Mouse (Mus musculus): ENCODE data around the gene Pfkfb1.
A peak's percentile ranks its signal among the peaks of the same experiment; 100 is the strongest.

Pfkfb1 gene

DNA sequence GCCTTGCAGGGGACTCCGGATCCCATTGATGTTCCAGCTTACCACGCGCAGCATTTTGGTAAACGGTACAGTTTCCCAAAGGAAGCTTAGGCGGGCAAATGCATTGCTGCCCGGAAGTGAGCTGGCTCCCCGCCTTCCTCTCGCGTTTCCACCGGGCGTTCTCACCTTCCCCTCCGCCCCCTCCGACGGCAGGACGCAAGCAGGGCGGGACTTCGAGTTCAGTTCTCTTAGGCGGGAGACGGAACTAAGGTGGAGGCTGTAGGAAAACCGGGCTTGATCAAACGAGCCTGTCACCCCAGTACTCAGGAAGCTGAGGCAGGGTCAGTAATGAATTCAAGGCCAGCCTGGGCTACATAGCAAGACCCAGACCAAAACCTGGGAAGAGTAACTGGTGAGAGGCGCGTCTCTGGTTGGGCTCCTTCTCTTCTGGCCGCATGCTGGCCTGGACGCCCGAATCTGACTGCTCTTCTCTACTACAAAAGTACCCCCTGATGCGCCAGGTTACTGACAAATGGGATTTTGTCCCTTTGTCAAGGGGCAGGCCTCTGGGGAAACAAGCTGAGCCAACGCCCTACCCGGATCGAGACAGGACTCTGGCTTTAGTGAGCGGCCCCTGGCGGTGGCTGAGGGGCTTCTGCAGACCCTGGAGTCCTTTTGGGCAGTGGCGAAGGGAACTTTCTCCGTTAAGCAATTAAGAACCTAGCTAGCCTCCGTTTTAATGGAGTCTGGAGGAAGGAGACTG lies at the start of gene Pfkfb1:
Pfkfb1 (plus strand) TSS at position 207 of the 742 bp plus-strand sequence.
- DNase-seq (ENCODE audit: low spot score in 2 of 2): peak; percentile 14 to 67

DNA sequence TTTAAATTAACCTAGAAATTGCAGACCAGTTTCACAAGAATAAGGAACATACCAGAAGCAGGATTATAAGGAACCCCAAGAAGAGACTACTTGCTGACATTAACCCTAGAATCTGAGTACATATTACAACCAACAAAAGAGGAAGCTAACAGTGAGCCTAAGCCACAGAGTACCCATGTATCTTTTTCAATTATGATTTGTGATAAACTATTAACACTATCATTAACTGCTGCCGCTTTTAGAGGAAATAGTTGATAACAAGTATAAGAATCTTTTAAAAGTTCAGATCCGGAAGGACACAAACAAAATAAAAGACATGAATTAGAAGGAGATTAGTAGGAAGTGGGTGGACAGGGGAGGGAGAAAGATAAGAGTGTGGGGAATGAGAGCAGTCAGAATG lies 47.9 kb upstream of the Pfkfb1 start:
- DNase-seq (ENCODE audit: low spot score in 2 of 2): no peak

DNA sequence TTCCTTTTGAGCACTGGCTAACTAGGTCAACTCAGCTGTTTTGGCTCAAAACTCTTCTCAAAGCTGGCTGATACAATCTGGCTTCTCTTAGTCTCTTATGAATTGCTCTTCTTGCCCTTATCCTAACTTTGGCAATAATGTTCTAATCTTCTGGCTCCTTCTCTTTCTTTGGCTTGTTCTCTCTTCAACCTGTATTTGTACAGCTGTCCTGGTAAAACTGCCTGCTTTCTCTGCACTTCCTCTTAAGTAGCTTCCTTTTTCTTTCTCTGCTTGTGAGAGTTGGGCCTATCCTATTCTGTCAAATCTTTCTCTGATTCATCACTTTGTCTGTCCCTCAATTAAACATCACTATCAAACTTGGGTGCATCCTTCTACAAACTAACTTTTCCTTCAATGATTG lies 46.3 kb upstream of the Pfkfb1 start:
- no peak for DNase-seq (ENCODE audit: low spot score in 2 of 2)

DNA sequence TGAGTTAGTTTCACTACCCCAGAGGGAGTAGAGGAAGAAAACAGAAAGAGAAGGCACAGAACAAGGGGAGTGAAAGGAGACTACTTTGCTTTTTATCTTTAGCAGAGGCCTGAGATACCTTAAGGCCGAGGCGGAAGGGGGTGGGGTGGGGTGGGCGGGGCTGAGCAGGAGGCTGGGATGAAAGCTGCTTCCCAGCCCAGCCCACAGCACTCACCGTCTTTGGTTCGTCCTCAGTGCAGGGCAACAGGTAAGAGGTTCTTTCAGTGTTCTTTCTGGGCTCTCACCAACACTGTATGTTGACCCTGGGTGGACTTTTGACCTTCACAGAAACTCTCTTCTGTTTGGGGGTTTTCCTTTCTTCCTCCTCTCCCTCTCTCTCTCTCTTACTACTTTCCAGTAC lies 40.8 kb upstream of the Pfkfb1 start, which contains the start of gene Alas2:
Alas2 (plus strand) TSS at position 137 of the 400 bp plus-strand sequence.
- no peak for DNase-seq (ENCODE audit: low spot score in 2 of 2)

DNA sequence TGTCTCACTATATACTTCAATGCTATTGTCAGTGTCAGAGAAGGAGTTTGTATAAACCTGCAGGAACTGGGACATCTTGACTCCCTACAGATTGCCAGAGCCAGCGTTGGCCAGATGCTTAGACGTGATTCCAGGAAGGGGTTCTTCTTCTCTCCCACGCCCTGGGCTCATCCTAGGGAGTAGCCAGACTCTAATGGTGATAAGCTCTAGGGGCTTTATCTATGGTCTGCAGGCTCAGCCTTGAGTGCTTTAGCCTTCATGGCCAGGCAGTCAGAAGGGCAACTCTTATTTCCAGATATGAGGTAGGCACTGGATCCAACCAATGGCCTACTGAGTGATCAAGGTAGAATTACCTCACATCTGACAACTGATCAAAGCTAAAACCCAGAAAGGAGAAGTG lies 38.4 kb upstream of the Pfkfb1 start:
- no peak for DNase-seq (ENCODE audit: low spot score in 2 of 2)

DNA sequence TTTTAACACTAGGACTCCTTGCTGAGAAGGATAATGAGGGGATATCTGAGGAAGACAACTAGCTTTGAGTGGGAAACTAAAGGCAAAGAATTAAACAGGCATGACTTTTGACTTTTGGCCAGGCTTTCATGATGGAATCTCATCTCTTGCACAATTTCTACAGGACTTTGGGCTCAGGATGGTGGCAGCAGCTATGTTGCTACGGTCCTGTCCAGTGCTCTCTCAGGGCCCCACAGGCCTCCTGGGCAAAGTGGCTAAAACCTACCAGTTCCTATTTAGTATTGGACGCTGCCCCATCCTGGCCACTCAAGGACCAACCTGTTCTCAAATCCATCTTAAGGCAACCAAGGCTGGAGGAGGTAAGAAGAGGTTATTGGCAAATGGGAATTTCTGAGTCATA lies 36.0 kb upstream of the Pfkfb1 start:
- DNase-seq (ENCODE audit: low spot score in 2 of 2): no peak

DNA sequence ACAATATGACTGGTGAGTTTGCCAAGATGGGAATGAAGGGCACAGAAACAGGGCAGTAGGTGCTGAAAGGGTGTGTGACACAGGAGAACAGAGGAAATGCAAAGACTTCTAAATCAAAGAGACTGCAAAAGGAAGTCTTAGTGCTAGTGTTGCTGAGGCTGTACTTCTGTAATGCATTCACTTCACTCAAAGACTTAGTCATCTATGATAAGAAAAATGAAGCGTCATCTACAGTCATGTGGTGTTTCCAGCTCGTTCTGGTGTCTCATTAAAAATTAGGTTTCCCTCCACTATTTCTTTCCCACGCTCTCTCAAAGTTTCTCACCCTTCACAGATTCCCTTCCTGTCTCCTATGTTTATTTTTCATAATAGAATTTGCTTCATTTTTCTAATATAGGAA lies 34.0 kb upstream of the Pfkfb1 start:
- no peak for DNase-seq (ENCODE audit: low spot score in 2 of 2)

DNA sequence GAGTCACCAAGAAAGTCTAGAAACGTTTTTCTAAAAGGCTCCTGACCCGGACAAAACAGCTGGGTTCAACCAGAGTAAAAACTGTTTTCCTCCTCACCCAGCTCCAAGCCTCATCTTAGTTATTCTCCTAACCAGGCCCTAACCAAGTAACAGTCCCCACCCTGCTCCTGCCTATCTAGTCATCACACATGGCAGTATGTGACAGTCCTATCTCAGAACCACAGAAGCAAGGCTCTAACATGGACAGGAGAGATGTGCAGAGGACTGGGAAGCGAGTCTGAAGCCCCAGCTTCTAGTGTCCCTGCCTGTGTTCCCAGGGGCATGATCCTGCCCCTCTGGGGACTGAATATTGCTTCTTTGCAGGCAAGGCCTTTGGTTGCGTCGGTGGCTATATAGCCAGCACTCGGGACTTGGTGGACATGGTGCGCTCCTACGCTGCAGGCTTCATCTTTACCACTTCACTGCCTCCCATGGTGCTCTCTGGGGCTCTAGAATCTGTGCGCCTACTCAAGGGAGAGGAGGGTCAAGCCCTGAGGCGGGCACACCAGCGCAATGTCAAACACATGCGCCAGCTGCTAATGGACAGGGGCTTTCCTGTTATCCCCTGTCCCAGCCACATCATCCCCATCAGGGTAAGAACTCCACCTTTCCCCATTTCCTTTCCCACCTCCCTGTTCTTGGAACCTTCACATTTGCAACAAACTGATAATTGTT lies 23.2 kb upstream of the Pfkfb1 start:
- no peak for DNase-seq (ENCODE audit: low spot score in 2 of 2)

DNA sequence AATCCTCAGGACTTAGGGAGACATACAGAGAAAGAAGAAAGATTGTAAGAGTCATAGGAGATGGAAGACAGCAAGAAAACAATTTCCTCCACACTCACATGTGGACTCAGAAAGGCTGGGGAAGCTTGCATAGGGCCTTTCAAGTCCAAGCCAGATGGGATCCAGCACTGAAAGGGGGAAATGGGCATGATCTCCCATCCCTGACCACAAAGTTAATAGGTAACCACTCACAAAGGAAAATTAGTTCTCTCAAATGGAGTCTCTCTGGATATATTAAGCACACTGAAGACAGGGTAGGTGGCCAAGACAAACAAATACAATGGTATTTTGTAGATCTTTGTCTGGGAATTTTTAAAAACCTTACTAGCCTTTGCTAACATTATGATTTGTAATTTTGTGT lies 6.1 kb upstream of the Pfkfb1 start:
- no peak for DNase-seq (ENCODE audit: low spot score in 2 of 2)

DNA sequence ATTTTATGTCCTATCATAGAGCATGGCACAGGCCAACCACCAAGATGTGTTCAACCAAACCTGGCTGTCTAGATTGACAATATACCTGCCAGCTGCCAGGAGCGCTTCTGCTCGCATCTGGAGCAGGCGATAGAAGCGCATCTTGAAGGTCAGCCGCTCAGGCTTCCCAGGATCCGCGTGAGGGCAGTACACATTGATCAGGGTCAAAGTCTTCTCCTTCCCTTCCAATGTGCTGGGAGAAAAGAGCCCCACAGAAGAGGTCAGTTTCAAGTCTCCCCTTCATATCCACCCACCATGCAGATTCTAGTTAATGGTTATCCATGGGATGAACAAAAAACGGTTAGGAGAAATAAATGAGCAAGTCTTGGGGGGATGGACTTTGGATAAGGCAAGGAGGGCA lies 2.9 kb upstream of the Pfkfb1 start:
- DNase-seq (ENCODE audit: low spot score in 2 of 2): no peak

DNA sequence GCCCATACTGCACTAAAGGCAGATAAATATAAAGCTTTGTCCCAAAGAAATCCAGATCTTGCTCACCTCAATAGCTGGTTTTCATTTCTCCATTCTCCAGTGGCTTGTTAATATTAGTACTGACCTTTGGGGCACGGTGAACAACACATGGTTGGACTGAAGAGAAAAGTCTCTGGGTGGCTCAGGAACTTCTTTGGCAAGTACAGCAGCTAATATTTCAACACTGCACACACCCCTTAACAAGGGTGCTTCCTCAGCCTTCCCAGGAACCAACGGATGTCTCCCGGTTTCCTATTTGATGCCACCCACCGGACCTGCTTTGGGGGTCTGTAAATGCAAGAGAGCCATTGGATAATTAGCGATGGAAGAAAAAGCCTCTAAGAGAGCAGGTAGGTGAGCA lies 1.7 kb downstream of the Pfkfb1 start, which contains the start of gene Apex2:
Apex2 (minus strand) TSS at position 173 of the 400 bp plus-strand sequence.
- DNase-seq (ENCODE audit: low spot score in 2 of 2): no peak

DNA sequence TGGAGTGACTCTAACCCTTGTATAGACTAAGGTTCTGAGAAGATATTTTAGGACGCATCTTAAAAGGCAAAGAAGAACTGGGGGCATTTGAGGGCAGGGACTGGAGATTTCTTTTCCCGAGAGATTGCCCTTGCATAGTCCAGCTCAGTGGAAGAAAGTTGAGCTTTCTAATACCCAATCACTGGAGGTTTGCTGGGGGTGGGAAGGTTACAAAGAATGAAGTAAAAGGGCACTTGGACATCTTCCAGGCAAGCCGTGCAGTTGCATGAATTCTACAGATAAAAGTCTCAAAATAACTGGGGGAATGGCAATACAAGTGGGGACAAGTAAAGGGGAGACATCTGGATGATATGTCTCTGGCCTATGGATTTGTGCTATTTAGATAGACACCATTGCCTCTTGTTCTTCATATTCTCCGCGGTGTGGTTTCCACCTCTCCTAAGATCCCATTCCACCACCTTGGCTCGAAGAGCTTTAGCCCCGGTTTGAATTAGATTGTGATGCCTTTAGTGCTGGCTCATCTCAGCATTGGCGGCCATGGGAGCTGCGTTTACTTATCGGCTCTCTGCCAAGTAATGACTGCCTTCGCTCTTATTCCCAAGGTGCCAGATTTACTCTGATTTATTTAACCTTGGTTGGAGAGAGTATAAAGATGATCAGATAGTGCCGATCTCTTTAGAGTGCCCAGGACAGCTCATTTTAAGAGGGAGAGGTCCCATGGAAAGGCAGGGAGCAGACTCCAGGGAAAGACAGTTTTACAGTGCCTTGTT lies 5.4 kb downstream of the Pfkfb1 start:
- no peak for DNase-seq (ENCODE audit: low spot score in 2 of 2)

DNA sequence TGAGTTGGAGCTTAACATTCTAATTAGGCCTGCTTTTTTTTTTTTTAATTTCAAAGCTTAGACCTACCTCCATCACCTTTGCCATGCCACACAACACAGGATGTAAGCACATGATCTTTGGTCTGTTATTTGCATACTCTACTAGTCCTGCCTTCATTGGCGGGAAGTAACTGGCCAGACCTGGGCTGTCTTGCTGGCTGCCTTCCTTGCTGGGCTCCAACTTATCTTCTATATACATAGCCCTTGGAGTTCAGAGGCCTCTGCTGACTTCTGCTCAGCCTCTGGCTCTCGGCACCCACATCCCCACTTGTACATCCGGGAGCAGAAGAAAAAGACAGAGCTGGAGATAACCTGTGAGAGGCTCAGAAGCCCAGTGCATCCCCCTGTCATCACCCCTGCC lies 6.1 kb downstream of the Pfkfb1 start:
- no peak for DNase-seq (ENCODE audit: low spot score in 2 of 2)

DNA sequence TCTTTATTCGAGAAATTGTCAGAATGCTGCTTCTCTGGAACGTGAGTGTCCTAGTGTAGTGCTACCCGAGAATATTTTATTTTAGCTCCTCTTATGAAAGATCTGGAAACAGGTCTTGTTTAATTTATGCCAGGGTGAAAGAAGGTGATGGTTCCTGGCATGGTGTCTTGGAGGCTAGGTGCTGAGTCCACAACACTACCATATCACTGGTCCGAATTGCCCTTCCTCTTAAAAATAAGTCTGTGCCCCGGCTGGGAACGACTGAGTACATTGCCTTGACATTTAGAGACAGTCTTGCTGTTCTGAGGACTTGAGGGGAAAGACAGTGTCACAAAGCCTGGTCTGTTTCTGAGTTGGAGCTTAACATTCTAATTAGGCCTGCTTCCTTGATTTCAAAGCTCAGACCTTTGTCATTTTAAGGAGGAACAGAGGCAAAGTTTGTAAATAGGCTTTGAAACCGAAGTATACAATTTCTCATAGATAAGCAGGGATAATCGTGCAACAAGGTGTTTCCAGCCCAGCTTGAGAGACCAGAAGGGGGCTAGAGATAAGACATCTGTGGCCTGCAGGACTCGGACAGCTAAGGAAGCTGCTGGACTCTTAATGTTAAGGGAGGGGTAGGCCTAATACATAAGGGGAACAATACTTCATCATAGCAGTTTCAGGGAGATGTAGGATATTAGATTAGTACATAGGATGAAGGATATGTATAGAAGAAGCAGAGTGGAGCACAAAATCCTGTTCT lies 7.2 kb downstream of the Pfkfb1 start:
- no peak for DNase-seq (ENCODE audit: low spot score in 2 of 2)

DNA sequence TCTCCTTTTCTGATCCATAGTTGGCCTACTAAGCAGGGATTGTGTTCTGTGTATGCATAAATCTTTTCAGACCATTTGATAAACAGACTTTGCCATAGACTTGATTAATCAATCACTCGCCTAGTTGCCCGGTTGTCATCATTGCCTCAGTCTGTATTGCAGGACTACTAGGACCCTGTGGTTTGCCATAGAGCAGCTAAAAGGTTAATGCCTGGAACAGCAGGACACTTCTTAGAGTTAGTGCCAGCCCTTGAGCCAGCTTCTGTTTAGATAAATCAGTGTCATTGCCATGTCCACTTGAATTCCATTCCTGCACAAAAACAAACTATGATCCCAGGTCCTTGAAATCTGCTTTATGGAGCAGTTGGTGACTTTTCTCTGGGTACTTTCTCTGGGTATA lies 10.9 kb downstream of the Pfkfb1 start:
- no peak for DNase-seq (ENCODE audit: low spot score in 2 of 2)

DNA sequence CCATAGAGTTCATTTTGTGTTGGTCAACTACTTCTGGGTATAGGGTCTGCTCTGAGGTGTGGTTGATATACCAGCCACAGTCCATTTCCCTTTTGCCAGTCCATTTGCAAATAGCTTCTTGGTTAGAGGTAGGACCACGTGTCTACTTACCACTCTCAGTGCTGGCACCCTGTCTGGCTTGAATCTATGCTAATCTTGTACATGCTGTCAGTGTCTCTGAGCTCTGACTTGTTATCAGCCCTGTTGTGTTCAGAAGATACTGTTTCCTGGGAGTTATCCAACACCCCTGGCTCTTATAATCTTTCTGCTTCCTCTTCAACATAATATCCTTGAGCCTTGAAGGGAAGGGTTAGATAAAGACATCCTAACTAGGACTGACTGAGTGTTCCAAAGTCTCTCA lies 48.4 kb downstream of the Pfkfb1 start:
- no peak for DNase-seq (ENCODE audit: low spot score in 2 of 2)

DNA sequence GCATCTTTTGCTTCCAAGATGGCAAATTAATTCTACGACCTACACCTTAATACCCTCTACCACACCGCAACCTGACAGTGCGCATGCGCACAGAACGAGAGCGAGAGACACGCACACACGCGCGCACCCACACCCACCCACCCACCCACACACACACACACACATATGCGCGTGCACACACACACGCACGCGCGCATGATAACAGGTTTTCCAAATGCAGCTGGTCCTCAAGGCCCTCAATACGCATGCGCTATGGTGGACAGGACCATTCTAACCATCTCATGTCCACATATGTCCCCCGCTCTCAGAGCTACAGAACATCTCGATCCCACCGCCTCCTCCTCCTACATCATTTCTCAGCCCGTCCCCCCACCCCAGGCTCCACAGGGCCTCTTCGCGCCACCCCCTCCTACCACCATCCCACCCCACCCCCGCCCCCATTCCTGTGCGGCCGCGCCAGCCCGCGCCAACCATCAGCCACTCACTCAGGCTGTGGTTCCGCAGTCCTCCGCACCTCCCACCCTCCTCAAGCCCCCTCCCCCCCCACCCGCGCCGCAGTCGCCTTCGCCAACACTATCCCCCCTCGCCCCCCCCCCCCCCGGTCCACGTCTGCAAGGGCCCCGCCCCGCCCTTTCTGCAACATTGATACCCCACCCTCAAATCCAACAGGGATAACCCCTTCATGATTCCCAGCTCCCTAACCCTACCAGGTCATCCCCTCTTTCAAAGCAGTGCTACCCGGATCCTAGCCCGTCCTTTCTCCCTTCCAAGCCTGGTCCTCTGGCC lies 68.3 kb downstream of the Pfkfb1 start:
- DNase-seq (ENCODE audit: low spot score in 2 of 2): peak in 1 of 2 experiments; percentile 24

DNA sequence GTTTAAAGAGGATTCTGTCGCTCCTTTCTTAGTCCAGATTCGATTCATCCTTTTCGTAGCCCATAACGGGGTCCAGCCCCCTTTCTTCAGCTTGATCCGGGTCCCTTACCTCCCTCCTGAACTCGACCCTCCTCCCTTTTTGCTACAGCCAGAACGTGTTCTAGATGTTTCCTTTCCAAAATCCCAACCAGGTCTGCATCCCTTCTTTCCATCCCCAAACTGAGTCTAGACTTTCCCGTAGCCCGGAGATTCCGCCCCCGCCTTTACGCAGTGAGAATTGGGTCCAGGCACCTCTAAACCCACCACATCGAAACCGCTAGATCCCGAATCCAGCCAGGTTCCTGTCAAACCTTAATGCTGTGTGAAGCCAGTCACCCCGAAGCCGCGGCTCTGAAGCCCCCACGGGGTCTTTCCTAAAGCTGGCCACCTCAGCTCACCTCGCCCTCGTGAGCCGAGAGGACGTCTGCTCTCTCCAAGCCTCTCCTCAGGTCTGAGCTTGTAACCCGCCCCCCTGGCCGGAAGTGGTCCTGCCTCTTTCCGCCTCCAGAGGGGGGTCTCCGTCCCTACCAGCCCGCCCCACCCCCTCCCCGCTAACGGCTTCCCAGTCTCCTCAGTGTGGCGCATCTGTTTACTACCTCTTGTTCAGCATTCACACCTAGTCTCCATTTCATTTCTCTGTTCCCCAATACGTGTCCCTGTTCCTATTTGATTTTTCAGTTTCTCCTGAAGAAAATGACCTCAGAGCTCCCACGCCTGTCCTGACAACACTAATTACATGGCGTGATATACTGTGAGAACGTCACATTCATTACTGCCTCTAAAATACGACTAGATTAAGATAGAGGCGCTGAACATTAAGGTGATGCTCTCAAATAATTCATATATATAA lies 69.1 kb downstream of the Pfkfb1 start, which contains the start of gene Tro:
Tro (minus strand) TSS at position 676 of the 889 bp plus-strand sequence.
- DNase-seq (ENCODE audit: low spot score in 2 of 2): peak in 1 of 2 experiments; percentile 23

DNA sequence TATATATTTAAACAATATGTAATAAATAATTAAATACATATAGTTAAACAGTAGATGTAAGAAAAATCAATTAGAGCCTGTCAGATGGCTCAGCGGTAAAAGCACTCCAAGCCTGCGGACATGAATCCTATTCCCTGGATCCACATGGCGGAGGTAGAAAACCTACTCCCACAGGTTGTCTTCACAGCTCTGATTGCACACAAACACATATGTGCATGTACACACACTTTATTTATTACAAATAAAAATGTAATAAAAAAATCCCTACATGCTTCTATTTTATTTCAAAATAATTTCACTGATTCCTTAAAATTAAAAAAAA lies 69.7 kb downstream of the Pfkfb1 start:
- DNase-seq (ENCODE audit: low spot score in 2 of 2): no peak

DNA sequence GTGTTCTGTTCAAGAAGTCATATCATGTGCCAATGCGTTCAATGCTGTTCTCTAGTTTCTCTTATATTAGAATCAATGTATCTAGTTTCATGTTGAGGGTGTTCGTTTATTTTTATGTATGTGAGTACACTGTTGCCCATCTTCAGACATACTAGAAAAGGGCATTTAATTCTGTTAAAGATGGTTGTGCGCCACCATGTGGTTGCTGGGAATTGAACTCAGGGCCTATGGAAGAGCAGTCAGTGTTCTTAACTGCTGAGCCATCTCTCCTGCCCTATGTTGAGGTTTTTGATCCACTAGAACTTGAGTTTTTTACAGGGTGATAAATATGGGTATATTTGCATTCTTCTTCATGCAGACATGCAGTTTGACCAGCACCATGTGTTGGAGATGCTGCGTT lies 74.8 kb downstream of the Pfkfb1 start:
- DNase-seq (ENCODE audit: low spot score in 2 of 2): no peak
